ENCODE assay signal across 23 mouse cellular contexts in genomic region chr15:86294426-86294825, GRCm38 (mm10).
"Had no signal": no experiment of that assay in that cellular context is flagged by ENCODE, and none has a peak within 500 bp of the region (broad histone marks: within the 10 kb centered on the region; RNA-seq: fewer than 3 reads in every experiment).

No protein-coding gene starts in this region.

- H3K4me1 ChIP-seq: limb, embryonic 15.5 days had no signal

- H3K27me3 ChIP-seq: heart, embryonic 13.5 days; heart, embryonic 15.5 days; hindbrain, embryonic 13.5 days; hindbrain, embryonic 15.5 days; limb, embryonic 13.5 days; limb, embryonic 15.5 days; liver, embryonic 12.5 days had no signal

- H3K27ac ChIP-seq: heart, adult 2 months; heart, embryonic 13.5 days; heart, embryonic 15.5 days; hindbrain, embryonic 13.5 days; hindbrain, embryonic 15.5 days; hindbrain, postnatal 0 days; kidney, postnatal 0 days; limb, embryonic 13.5 days; limb, embryonic 15.5 days; liver, embryonic 12.5 days; liver, embryonic 14.5 days had no signal

- H3K4me3 ChIP-seq: heart, adult 2 months; heart, embryonic 13.5 days; heart, embryonic 15.5 days; hindbrain, embryonic 13.5 days; hindbrain, embryonic 15.5 days; limb, embryonic 13.5 days; limb, embryonic 15.5 days; liver, embryonic 12.5 days had no signal

- H3K36me3 ChIP-seq: heart, embryonic 13.5 days; heart, embryonic 15.5 days; hindbrain, embryonic 13.5 days; hindbrain, embryonic 15.5 days; limb, embryonic 13.5 days; limb, embryonic 15.5 days; liver, embryonic 12.5 days had no signal

- DNase-seq: gastrocnemius, postnatal 14 days; gastrocnemius, postnatal 36 days; heart, adult 11 months; heart, adult 2 months; heart, postnatal 14 days; heart, postnatal 36 days; kidney, adult 11 months; kidney, adult 2 months; kidney, postnatal 14 days; kidney, postnatal 36 days; layer of hippocampus, adult 9-11 months; layer of hippocampus, postnatal 36 days; left cerebral cortex, postnatal 4 days had no signal
